Mouse (Mus musculus) midbrain, postnatal 0 days (tissue): ENCODE results near the gene Dok4. TPM values are rescaled to one million over a fixed set of nuclear protein-coding genes. Genes with fewer than 3 reads are reported as not detected.

ENCODE experiments used
- ATAC-seq: fragments of 200-750 bp; cut with Nextera tagmentation; 2 replicates; pipeline ENCODE4 v1.8.0; 2017; ENCODE audit warnings: moderate number of reproducible peaks, mild to moderate bottlenecking, moderate TSS enrichment, moderate library complexity; ENCODE audit not compliant: low FRiP score
- DNase-seq: peaks from one replicate; pipeline ENCODE4 v3.0.0-alpha.2; 2015; ENCODE audit warnings: low spot score
- H3K27ac ChIP-seq: fragments of 300-500 bp; sonication (generic); 2 replicates; pipeline ENCODE4 v1.5.1; 2014; ENCODE audit warnings: low read depth, mild to moderate bottlenecking, low read length, mixed read lengths
- H3K27me3 ChIP-seq: fragments of 300-500 bp; sonication (generic); 2 replicates; pipeline ENCODE4 v1.6.1; 2014; ENCODE audit warnings: low read length, control low read depth, mixed read lengths; ENCODE audit not compliant: insufficient read depth
- H3K36me3 ChIP-seq: fragments of 300-500 bp; sonication (generic); 2 replicates; pipeline ENCODE4 v1.6.1; 2014; ENCODE audit warnings: low read length, control low read depth, mixed read lengths; ENCODE audit not compliant: insufficient read depth
- H3K4me1 ChIP-seq: fragments of 300-500 bp; sonication (generic); 2 replicates; pipeline ENCODE4 v1.6.1; 2014; ENCODE audit warnings: mild to moderate bottlenecking, control low read depth, antibody characterized with exemption, low read length, mixed read lengths; ENCODE audit not compliant: insufficient read depth
- H3K4me2 ChIP-seq: fragments of 300-500 bp; sonication (generic); 2 replicates; pipeline ENCODE4 v1.6.1; 2014; ENCODE audit warnings: low read depth, mild to moderate bottlenecking, low read length, mixed read lengths; ENCODE audit not compliant: poor library complexity, severe bottlenecking
- H3K4me3 ChIP-seq: fragments of 300-500 bp; sonication (generic); 2 replicates; pipeline ENCODE4 v1.5.1; 2014; ENCODE audit warnings: low read depth, mild to moderate bottlenecking, low read length, moderate library complexity
- H3K9ac ChIP-seq: fragments of 300-500 bp; sonication (generic); replicated peaks from 2 replicates; pipeline ENCODE4 v1.6.1; 2014; ENCODE audit warnings: mild to moderate bottlenecking, low read length, moderate library complexity, mixed read lengths; ENCODE audit not compliant: poor library complexity, severe bottlenecking
- H3K9me3 ChIP-seq: fragments of 300-500 bp; sonication (generic); 2 replicates; pipeline ENCODE4 v1.6.1; 2016; ENCODE audit warnings: low read length, control low read depth
- CTCF ChIP-seq: IDR thresholded peaks from 2 replicates; pipeline ENCODE4 v1.5.1; 2016; ENCODE audit warnings: antibody characterized with exemption, mild to moderate bottlenecking
- WGBS: fragments of 180-500 bp; shearing (Covaris S2); extraction: QIAGEN DNeasy Blood & Tissue Kit; methylation state at CpG from one replicate; pipeline ENCODE4 v1.1.7; 2014; 5-methylcytosine and 5-hydroxymethylcytosine counted together
- polyA plus RNA-seq: library from polyadenylated mRNA; unstranded; fragments of >200 nt; fragmentation: Nextera tagmentation; extraction: Ambion mirVana; gene quantifications from 2 replicates; pipeline ENCODE4 v1.2.1, GENCODE M21; 2015
- total RNA-seq: library from RNA; depleted of rRNA; stranded (reverse); fragments of >200 nt; gene quantifications from 2 replicates; pipeline ENCODE4 v1.2.3, GENCODE M21; 2014

Dok4 gene
- total and polyA plus RNA-seq, 2 experiments from 2014 or later = 95.0 to 155 TPM

GRCm38 (mm10) chr8:94899262-94899661, 23.1 kb upstream of the Dok4 start:
- ATAC-seq = no peak
- Histone ChIP-seq H3K4me3 (no peak overlapping the region), H3K27ac (no peak overlapping the region), H3K4me2 (no peak overlapping the region), H3K9ac (no peak overlapping the region), H3K27me3 (no peaks in the 10 kb centered on the region), H3K36me3 (no peaks in the 10 kb centered on the region), H3K4me1 (0 out of 2 replicates have a peak, but pooled peaks cover 4% of the 10 kb centered on the region), H3K9me3 (no peaks in the 10 kb centered on the region)
- DNase-seq = no peak
- WGBS = 19% methylated on average over 11 of the region's 11 CpGs
- TF ChIP-seq CTCF = no peak

- H3K36me3 ChIP-seq = no peaks in the 10 kb centered on the region
Measured at GRCm38 (mm10) chr8:94892917-94893316, 16.8 kb upstream of the Dok4 start.

GRCm38 (mm10) chr8:94888383-94889036, 12.4 kb upstream of the Dok4 start:
- H3K27me3 ChIP-seq = no peaks in the 10 kb centered on the region
- DNase-seq (no peak), ATAC-seq (no peak)
- no peak overlapping the region for H3K9ac ChIP-seq
- H3K27ac ChIP-seq = no peak overlapping the region
- H3K9me3 ChIP-seq = no peaks in the 10 kb centered on the region
- H3K4me3 ChIP-seq = no peak overlapping the region
- no peak for TF ChIP-seq CTCF
- H3K4me1 ChIP-seq = no peaks in the 10 kb centered on the region
- no peaks in the 10 kb centered on the region for H3K36me3 ChIP-seq
- 38% methylated on average over 14 of the region's 14 CpGs for WGBS
- H3K4me2 ChIP-seq = no peak overlapping the region

More at GRCm38 (mm10) chr8:94892917-94893316, 16.8 kb upstream of the Dok4 start:
- Histone ChIP-seq H3K4me3 (no peak overlapping the region), H3K4me2 (no peak overlapping the region), H3K27me3 (no peaks in the 10 kb centered on the region), H3K4me1 (no peaks in the 10 kb centered on the region), H3K9ac (no peak overlapping the region), H3K27ac (no peak overlapping the region), H3K9me3 (no peaks in the 10 kb centered on the region)
- WGBS = 47% methylated on average over 2 of the region's 2 CpGs
- ATAC-seq (no peak), DNase-seq (no peak)
- TF ChIP-seq CTCF = no peak

- DNase-seq = no peak
- no peak for TF ChIP-seq CTCF
- ATAC-seq = no peak
- no peak overlapping the region for H3K9ac ChIP-seq
- 73% methylated on average over 4 of the region's 4 CpGs for WGBS
- no peaks in the 10 kb centered on the region for H3K36me3 ChIP-seq
- peaks cover 4% of the 10 kb centered on the region; the same call in 1 of the 2 replicates for H3K27me3 ChIP-seq
- H3K4me1 ChIP-seq = no peaks in the 10 kb centered on the region
- H3K4me3 ChIP-seq = no peak overlapping the region
- H3K27ac ChIP-seq = no peak overlapping the region
- no peaks in the 10 kb centered on the region for H3K9me3 ChIP-seq
- H3K4me2 ChIP-seq = no peak overlapping the region
Measured at GRCm38 (mm10) chr8:94880742-94881141, 4.6 kb upstream of the Dok4 start.

- H3K4me1 ChIP-seq = no peaks in the 10 kb centered on the region
- H3K27me3 ChIP-seq = peaks cover 11% of the 10 kb centered on the region; the same call in 1 of the 2 replicates
- ATAC-seq (no peak), DNase-seq (no peak)
- 56% methylated on average over 3 of the region's 3 CpGs for WGBS
- H3K9ac ChIP-seq = no peak overlapping the region
- H3K9me3 ChIP-seq = no peaks in the 10 kb centered on the region
- H3K4me2 ChIP-seq = no peak overlapping the region
- no peak overlapping the region for H3K27ac ChIP-seq
- no peak for TF ChIP-seq CTCF
- H3K4me3 ChIP-seq = no peak overlapping the region
- H3K36me3 ChIP-seq = no peaks in the 10 kb centered on the region
Measured at GRCm38 (mm10) chr8:94876820-94877219, 690 bp upstream of the Dok4 start.

GRCm38 (mm10) chr8:94875871-94876150, 319 bp downstream of the Dok4 start:
- DNase-seq (no peak), ATAC-seq (no peak)
- Histone ChIP-seq H3K9ac (peak overlapping the region; percentile 44), H3K4me1 (no peaks in the 10 kb centered on the region; the same call in 1 of the 2 replicates), H3K4me3 (peak overlapping the region; percentile 52), H3K9me3 (no peaks in the 10 kb centered on the region), H3K27me3 (peaks cover 11% of the 10 kb centered on the region; the same call in 1 of the 2 replicates), H3K27ac (no peak overlapping the region), H3K4me2 (peak overlapping the region; percentile 80), H3K36me3 (no peaks in the 10 kb centered on the region)
- 0% methylated on average over 16 of the region's 20 CpGs for WGBS
- TF ChIP-seq CTCF = no peak
